In genomic region chr5:80951861-80952599, GRCm38 (mm10) we compare ENCODE assay signal across 20 mouse cellular contexts.
DNase-seq lines count a peak whose midpoint lies in the region; ATAC-seq and TF ChIP-seq lines count a peak whose summit lies in the region.
"Had no signal": no experiment of that assay in that cellular context is flagged by ENCODE, and none has a peak within 500 bp of the region (broad histone marks: within the 10 kb centered on the region; RNA-seq: fewer than 3 reads in every experiment).

No protein-coding gene starts in this region.

- H3K4me3 ChIP-seq in kidney, postnatal 0 days (replicated peaks; ENCODE audit: low read depth, low read length) = no peak overlapping the region
- H3K4me3 ChIP-seq in embryonic facial prominence, embryonic 10.5 days = no peak overlapping the region
- H3K4me3 ChIP-seq in limb, embryonic 10.5 days = no peak overlapping the region
- H3K4me3 ChIP-seq: forebrain, embryonic 12.5 days; heart, adult 2 months; intestine, embryonic 15.5 days; myocyte had no signal

- peak; percentile 25; the same call in 1 of the 2 replicates for ATAC-seq in kidney, postnatal 0 days (replicated peaks; ENCODE audit: low FRiP score, low read depth)
- ATAC-seq: intestine, embryonic 15.5 days; liver, postnatal 0 days; Patski had no signal

- H3K27me3 ChIP-seq in kidney, postnatal 0 days (ENCODE audit: insufficient read depth, low read length) = no peaks in the 10 kb centered on the region
- H3K27me3 ChIP-seq in embryonic facial prominence, embryonic 10.5 days (replicated peaks; ENCODE audit: low read depth, poor library complexity, severe bottlenecking) = no peaks in the 10 kb centered on the region
- no peaks in the 10 kb centered on the region for H3K27me3 ChIP-seq in limb, embryonic 10.5 days (ENCODE audit: low read depth, poor library complexity, severe bottlenecking)
- H3K27me3 ChIP-seq: forebrain, embryonic 12.5 days; intestine, embryonic 15.5 days; Patski had no signal

- H3K9me3 ChIP-seq in kidney, postnatal 0 days (replicated peaks; ENCODE audit: low read length) = no peaks in the 10 kb centered on the region
- no peaks in the 10 kb centered on the region for H3K9me3 ChIP-seq in embryonic facial prominence, embryonic 10.5 days
- no peaks in the 10 kb centered on the region for H3K9me3 ChIP-seq in limb, embryonic 10.5 days (replicated peaks)
- H3K9me3 ChIP-seq: forebrain, embryonic 12.5 days; intestine, embryonic 15.5 days had no signal

- peak; percentile 39 for DNase-seq in heart, adult 11 months
- no peak for DNase-seq in heart, postnatal 4 days
- no peak for DNase-seq in kidney, postnatal 0 days (ENCODE audit: low spot score)
- DNase-seq in kidney, postnatal 4 days = no peak
- no peak for DNase-seq in embryonic facial prominence, embryonic 10.5 days (ENCODE audit: low spot score)
- no peak for DNase-seq in limb, embryonic 10.5 days (ENCODE audit: low spot score)
- DNase-seq in thymus, postnatal 36 days = no peak
- no peak for DNase-seq in gastrocnemius, postnatal 36 days
- DNase-seq: B cell, adult 2 months; cerebellum, postnatal 25 days; heart, adult 2 months; heart, postnatal 14 days; layer of hippocampus, postnatal 36 days; liver, postnatal 0 days; lung, postnatal 4 days; thymus, adult 18-20 months had no signal

- no peaks in the 10 kb centered on the region for H3K4me1 ChIP-seq in kidney, postnatal 0 days (replicated peaks; ENCODE audit: insufficient read depth, low read length)
- H3K4me1 ChIP-seq in embryonic facial prominence, embryonic 10.5 days = peaks cover 16% of the 10 kb centered on the region
- H3K4me1 ChIP-seq in limb, embryonic 10.5 days = peaks cover 20% of the 10 kb centered on the region
- H3K4me1 ChIP-seq: intestine, embryonic 15.5 days had no signal

- intact Hi-C loops in gastrocnemius, postnatal 36 days (cut with DNase I) = no loop called here

- H3K27ac ChIP-seq in kidney, postnatal 0 days = no peak overlapping the region
- peak overlapping the region; percentile 72 for H3K27ac ChIP-seq in embryonic facial prominence, embryonic 10.5 days (replicated peaks)
- H3K27ac ChIP-seq in limb, embryonic 10.5 days = peak overlapping the region; percentile 78
- H3K27ac ChIP-seq: forebrain, embryonic 12.5 days; heart, adult 2 months; intestine, embryonic 15.5 days had no signal

- no peak overlapping the region for H3K9ac ChIP-seq in kidney, postnatal 0 days (ENCODE audit: low read depth, low read length)
- H3K9ac ChIP-seq: forebrain, embryonic 12.5 days; intestine, embryonic 15.5 days; liver, postnatal 0 days had no signal

- H3K4me2 ChIP-seq in kidney, postnatal 0 days (ENCODE audit: low read length) = no peak overlapping the region
- H3K4me2 ChIP-seq: forebrain, embryonic 12.5 days; intestine, embryonic 15.5 days had no signal

- H3K36me3 ChIP-seq in kidney, postnatal 0 days (ENCODE audit: insufficient read depth, low read length) = no peaks in the 10 kb centered on the region
- no peaks in the 10 kb centered on the region for H3K36me3 ChIP-seq in embryonic facial prominence, embryonic 10.5 days (replicated peaks)
- H3K36me3 ChIP-seq in limb, embryonic 10.5 days = no peaks in the 10 kb centered on the region
- H3K36me3 ChIP-seq: forebrain, embryonic 12.5 days; intestine, embryonic 15.5 days had no signal

- WGBS in kidney, postnatal 0 days = 81% methylated on average over 3 of the region's 3 CpGs
- 87% methylated on average over 3 of the region's 3 CpGs for WGBS in embryonic facial prominence, embryonic 10.5 days
- 80% methylated on average over 3 of the region's 3 CpGs for WGBS in limb, embryonic 10.5 days

- TF ChIP-seq CTCF in kidney, postnatal 0 days (IDR thresholded peaks at IDR 0.05; ENCODE audit: low read depth) = no peak
